Mouse (Mus musculus) megakaryocyte, embryonic 14.5 days (primary cell): ENCODE results near the gene Cldn10.
"Not testable (repeated sequence)": the region's sequence is repeated elsewhere in the genome, so short reads cannot be mapped to it uniquely, and the experiment has no call there.

Experiments
- FLI1 ChIP-seq: IDR thresholded peaks from 2 replicates; pipeline ENCODE4 v1.6.1; 2012; ENCODE audit warnings: low read length, inconsistent platforms, mixed read lengths
- GATA1 ChIP-seq: IDR thresholded peaks from 3 replicates; pipeline ENCODE4 v1.6.1; 2012; ENCODE audit warnings: mixed read lengths, low read length, inconsistent platforms, borderline replicate concordance

DNA sequence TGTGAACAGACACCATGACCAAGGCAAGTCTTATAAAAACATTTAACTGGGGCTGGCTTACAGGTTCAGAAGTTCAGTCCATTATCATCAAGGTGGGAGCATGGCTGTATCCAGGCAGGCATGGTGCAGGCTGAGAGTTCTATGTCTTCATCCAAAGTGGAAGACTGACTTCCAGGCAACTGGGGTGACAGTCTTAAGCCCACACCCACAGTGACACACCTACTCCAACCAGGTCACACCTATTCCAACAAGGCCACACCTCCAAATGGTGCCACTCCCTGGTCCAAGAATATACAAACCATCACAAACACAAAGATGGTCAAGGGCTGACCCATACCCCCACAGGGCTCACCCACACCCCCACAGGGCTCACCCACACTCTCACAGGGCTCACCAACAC, 23.5 kb downstream of the Cldn10 start:
- TF ChIP-seq GATA1, FLI1: not testable (repeated sequence)
